In genomic region chr3:95902373-95902625, GRCm38 (mm10) we compare ENCODE assay signal across 11 mouse cellular contexts. TPM values are rescaled to one million over a fixed set of nuclear protein-coding genes. Genes with fewer than 3 reads are reported as not detected.
DNase-seq lines count a peak whose midpoint lies in the region; ATAC-seq and TF ChIP-seq lines count a peak whose summit lies in the region.
"Had no signal": no experiment of that assay in that cellular context is flagged by ENCODE, and none has a peak within 500 bp of the region (broad histone marks: within the 10 kb centered on the region; RNA-seq: fewer than 3 reads in every experiment).

No protein-coding gene starts in this region.

- no peak for ATAC-seq in kidney, postnatal 0 days (replicated peaks; ENCODE audit: low FRiP score, low read depth)
- ATAC-seq in embryonic facial prominence, embryonic 12.5 days (ENCODE audit: insufficient number of reproducible peaks, insufficient read depth, low FRiP score, low TSS enrichment), result no peak
- ATAC-seq in limb, embryonic 13.5 days (ENCODE audit: low FRiP score, low read depth), result no peak

- H3K4me1 ChIP-seq in kidney, postnatal 0 days (replicated peaks; ENCODE audit: insufficient read depth, low read length), result peaks cover 13% of the 10 kb centered on the region
- H3K4me1 ChIP-seq in embryonic facial prominence, embryonic 12.5 days, result peaks cover 36% of the 10 kb centered on the region
- H3K4me1 ChIP-seq in limb, embryonic 13.5 days, result peaks cover 54% of the 10 kb centered on the region

- no peaks in the 10 kb centered on the region for H3K9me3 ChIP-seq in kidney, postnatal 0 days (replicated peaks; ENCODE audit: low read length)
- no peaks in the 10 kb centered on the region for H3K9me3 ChIP-seq in embryonic facial prominence, embryonic 12.5 days
- H3K9me3 ChIP-seq in limb, embryonic 13.5 days, result no peaks in the 10 kb centered on the region

- peak; percentile 36 for DNase-seq in gastrocnemius, adult 18-20 months (ENCODE audit: low spot score)
- no peak for DNase-seq in gastrocnemius, postnatal 10 days
- DNase-seq in kidney, postnatal 0 days (ENCODE audit: low spot score), result no peak
- no peak for DNase-seq in kidney, adult 11 months
- no peak for DNase-seq in MN1 (ENCODE audit: low spot score)
- DNase-seq in cerebellum, adult 8-10 months, result no peak
- DNase-seq: adrenal gland, postnatal 25 days; lung, postnatal 4 days had no signal

- no peak overlapping the region for H3K9ac ChIP-seq in kidney, postnatal 0 days (ENCODE audit: low read depth, low read length)
- peak overlapping the region; percentile 15; the same call in 1 of the 2 replicates for H3K9ac ChIP-seq in embryonic facial prominence, embryonic 12.5 days
- H3K9ac ChIP-seq in limb, embryonic 13.5 days, result peak overlapping the region; percentile 54; the same call in 1 of the 2 replicates

- TF ChIP-seq CTCF in kidney, postnatal 0 days (IDR thresholded peaks at IDR 0.05; ENCODE audit: low read depth), result no peak

- 0 out of 2 replicates have a peak overlapping the region, but pooled peaks have one; percentile 13 for H3K27ac ChIP-seq in kidney, postnatal 0 days
- H3K27ac ChIP-seq in embryonic facial prominence, embryonic 12.5 days, result peak overlapping the region; percentile 36; the same call in 1 of the 2 replicates
- no peak overlapping the region for H3K27ac ChIP-seq in limb, embryonic 13.5 days

- no peak overlapping the region for H3K4me2 ChIP-seq in kidney, postnatal 0 days (ENCODE audit: low read length)
- peak overlapping the region; percentile 87 for H3K4me2 ChIP-seq in embryonic facial prominence, embryonic 12.5 days (replicated peaks)
- H3K4me2 ChIP-seq in limb, embryonic 13.5 days (replicated peaks), result peak overlapping the region; percentile 93

- H3K4me3 ChIP-seq in kidney, postnatal 0 days (replicated peaks; ENCODE audit: low read depth, low read length), result no peak overlapping the region
- H3K4me3 ChIP-seq in embryonic facial prominence, embryonic 12.5 days, result no peak overlapping the region
- peak overlapping the region; percentile 47 for H3K4me3 ChIP-seq in limb, embryonic 13.5 days

- H3K36me3 ChIP-seq in kidney, postnatal 0 days (ENCODE audit: insufficient read depth, low read length), result no peaks in the 10 kb centered on the region
- H3K36me3 ChIP-seq in embryonic facial prominence, embryonic 12.5 days, result peaks cover 13% of the 10 kb centered on the region
- peaks cover 16% of the 10 kb centered on the region; the same call in 1 of the 2 replicates for H3K36me3 ChIP-seq in limb, embryonic 13.5 days

- no peaks in the 10 kb centered on the region for H3K27me3 ChIP-seq in kidney, postnatal 0 days (ENCODE audit: insufficient read depth, low read length)
- no peaks in the 10 kb centered on the region for H3K27me3 ChIP-seq in embryonic facial prominence, embryonic 12.5 days
- no peaks in the 10 kb centered on the region for H3K27me3 ChIP-seq in limb, embryonic 13.5 days

RNA-seq across cellular contexts. Expression of gene Car14, which starts 2.2 kb away (rescaled TPM):
- total RNA-seq in gastrocnemius, adult 18-20 months (2021), result 10 to 100 TPM; 54.2 to 76.9 TPM
- 10 to 100 TPM; 49.1 to 56.9 TPM for total RNA-seq in gastrocnemius, postnatal 10 days (2021)
- 12.9 and 15.2 TPM in 2 replicates for polyA plus RNA-seq in kidney, postnatal 0 days (2015; fragmentation: Nextera tagmentation; extraction: Ambion mirVana)
- polyA plus RNA-seq in embryonic facial prominence, embryonic 12.5 days (2016; fragmentation: Nextera tagmentation; extraction: Ambion mirVana), result 30.1 and 36.4 TPM in 2 replicates
- 36.8 and 37.0 TPM in 2 replicates for polyA plus RNA-seq in limb, embryonic 13.5 days (2015; fragmentation: Nextera tagmentation; extraction: Ambion mirVana)
- polyA plus RNA-seq: C2C12 had no signal

RNA-seq across cellular contexts. Expression of gene Aph1a, which starts 8.5 kb away (rescaled TPM):
- total RNA-seq in gastrocnemius, adult 18-20 months (2021), result 10 to 100 TPM; 41.0 to 50.4 TPM
- 10 to 100 TPM; 66.1 to 72.1 TPM for total RNA-seq in gastrocnemius, postnatal 10 days (2021)
- polyA plus RNA-seq in kidney, postnatal 0 days (2015; fragmentation: Nextera tagmentation; extraction: Ambion mirVana), result 48.7 and 55.5 TPM in 2 replicates
- 27.5 and 31.3 TPM in 2 replicates for polyA plus RNA-seq in embryonic facial prominence, embryonic 12.5 days (2016; fragmentation: Nextera tagmentation; extraction: Ambion mirVana)
- 30.2 and 30.9 TPM in 2 replicates for polyA plus RNA-seq in limb, embryonic 13.5 days (2015; fragmentation: Nextera tagmentation; extraction: Ambion mirVana)

RNA-seq across cellular contexts. Expression of gene BC028528, which starts 10.5 kb away (rescaled TPM):
- 1 to 10 TPM; 1.7 to 2.2 TPM for total RNA-seq in gastrocnemius, adult 18-20 months (2021)
- total RNA-seq in gastrocnemius, postnatal 10 days (2021), result 10 to 100 TPM; 15.7 to 20.8 TPM
- 24.0 and 27.1 TPM in 2 replicates for polyA plus RNA-seq in kidney, postnatal 0 days (2015; fragmentation: Nextera tagmentation; extraction: Ambion mirVana)
- polyA plus RNA-seq in embryonic facial prominence, embryonic 12.5 days (2016; fragmentation: Nextera tagmentation; extraction: Ambion mirVana), result 14.3 and 14.4 TPM in 2 replicates
- polyA plus RNA-seq in limb, embryonic 13.5 days (2015; fragmentation: Nextera tagmentation; extraction: Ambion mirVana), result 14.5 and 16.1 TPM in 2 replicates

RNA-seq across cellular contexts. Expression of gene Ciart, which starts 20.2 kb away (rescaled TPM):
- total RNA-seq in gastrocnemius, adult 18-20 months (2021), result 1 to 10 TPM; 3.5 to 6.3 TPM
- 1 to 10 TPM; 1.0 to 1.6 TPM for total RNA-seq in gastrocnemius, postnatal 10 days (2021)
- polyA plus RNA-seq in kidney, postnatal 0 days (2015; fragmentation: Nextera tagmentation; extraction: Ambion mirVana), result 1.1 and 1.2 TPM in 2 replicates
- 5.9 and 6.2 TPM in 2 replicates for polyA plus RNA-seq in embryonic facial prominence, embryonic 12.5 days (2016; fragmentation: Nextera tagmentation; extraction: Ambion mirVana)
- 9.7 and 10.2 TPM in 2 replicates for polyA plus RNA-seq in limb, embryonic 13.5 days (2015; fragmentation: Nextera tagmentation; extraction: Ambion mirVana)

RNA-seq across cellular contexts. Expression of gene Anp32e, which starts 26.7 kb away (rescaled TPM):
- total RNA-seq in gastrocnemius, adult 18-20 months (2021), result 10 to 100 TPM; 75.9 to 97.2 TPM
- total RNA-seq in gastrocnemius, postnatal 10 days (2021), result 100 to 1,000 TPM in 1 of 2 experiments, 10 to 100 TPM in 1; 87.3 to 101 TPM
- 128 and 151 TPM in 2 replicates for polyA plus RNA-seq in kidney, postnatal 0 days (2015; fragmentation: Nextera tagmentation; extraction: Ambion mirVana)
- polyA plus RNA-seq in embryonic facial prominence, embryonic 12.5 days (2016; fragmentation: Nextera tagmentation; extraction: Ambion mirVana), result 241 and 287 TPM in 2 replicates
- 231 and 249 TPM in 2 replicates for polyA plus RNA-seq in limb, embryonic 13.5 days (2015; fragmentation: Nextera tagmentation; extraction: Ambion mirVana)
